Mouse (Mus musculus) ES-Bruce4 (cell line): ENCODE results near the gene Gm28042. TPM values are rescaled to one million over a fixed set of nuclear protein-coding genes. Genes with fewer than 3 reads are reported as not detected.

Experiments
- H3K27ac ChIP-seq: 2 replicates; pipeline ENCODE4 v1.5.1; 2012; ENCODE audit warnings: low read length, inconsistent platforms; ENCODE audit not compliant: insufficient read depth
- H3K27me3 ChIP-seq: 2 replicates; pipeline ENCODE4 v1.6.1; 2012; ENCODE audit warnings: mild to moderate bottlenecking, low read length, inconsistent platforms; ENCODE audit not compliant: control insufficient read depth, poor library complexity, insufficient read depth, severe bottlenecking
- H3K36me3 ChIP-seq: 2 replicates; pipeline ENCODE4 v1.6.1; 2012; ENCODE audit warnings: inconsistent platforms, mild to moderate bottlenecking, low read length, moderate library complexity; ENCODE audit not compliant: control insufficient read depth, poor library complexity, insufficient read depth, severe bottlenecking
- H3K4me1 ChIP-seq: one replicate; pipeline ENCODE4 v1.8.1; 2011; ENCODE audit warnings: low read length; ENCODE audit not compliant: control insufficient read depth, insufficient read depth
- H3K4me3 ChIP-seq: 2 replicates; pipeline ENCODE4 v1.5.1; 2011; ENCODE audit warnings: low read depth, mild to moderate bottlenecking, low read length
- H3K9ac ChIP-seq: 2 replicates; pipeline ENCODE4 v1.6.1; 2012; ENCODE audit warnings: low read depth, mild to moderate bottlenecking, inconsistent platforms; ENCODE audit not compliant: poor library complexity, severe bottlenecking
- H3K9me3 ChIP-seq: replicated peaks from 2 replicates; pipeline ENCODE4 v1.6.1; 2012; ENCODE audit warnings: mild to moderate bottlenecking, low read length, inconsistent platforms; ENCODE audit not compliant: control insufficient read depth, poor library complexity, insufficient read depth, severe bottlenecking
- CTCF ChIP-seq: IDR thresholded peaks from one replicate; pipeline ENCODE4 v1.8.1; 2011; ENCODE audit warnings: low read depth, low read length
- EP300 ChIP-seq: IDR thresholded peaks from 2 replicates; pipeline ENCODE4 v1.6.1; 2011; ENCODE audit warnings: low read depth, low read length; ENCODE audit not compliant: insufficient read depth
- POLR2A ChIP-seq: IDR thresholded peaks from one replicate; pipeline ENCODE4 v1.8.1; 2011; ENCODE audit warnings: low read length; ENCODE audit not compliant: insufficient read depth
- polyA plus RNA-seq: library from polyadenylated mRNA; stranded (reverse); fragments of >200 nt; gene quantifications from 2 replicates; pipeline ENCODE4 v1.2.4, GENCODE M21; 2011; ENCODE audit warnings: low read depth; ENCODE audit not compliant: missing spikeins, insufficient read depth, insufficient read length

The Gm28042 gene
- polyA plus RNA-seq, 1 experiment = 3.5 TPM

DNA sequence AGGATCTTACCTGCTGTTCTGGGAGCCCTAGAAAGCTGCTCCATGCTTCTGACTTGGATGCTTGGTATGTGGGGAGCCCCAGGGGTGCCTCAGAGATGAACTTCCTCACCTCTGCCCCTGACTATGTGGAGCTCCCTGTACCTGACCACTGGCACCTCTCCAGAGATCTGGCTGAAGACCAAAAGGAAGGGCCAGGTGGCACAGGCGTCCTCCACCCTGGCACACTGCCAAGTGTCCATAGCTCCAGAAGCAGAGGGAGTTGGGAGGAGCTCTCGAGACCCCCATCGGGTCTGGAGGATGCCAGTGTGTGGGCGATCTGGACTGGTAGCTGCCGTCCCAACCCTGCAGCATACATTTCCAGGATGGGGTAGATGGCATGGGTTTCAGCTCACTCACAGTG is 6.4 kb downstream of the Gm28042 start:
- H3K9ac ChIP-seq = no peak overlapping the region
- TF ChIP-seq POLR2A (no peak), EP300 (no peak), CTCF (no peak)
- peaks cover 4% of the 10 kb centered on the region; the same call in 1 of the 2 replicates for H3K36me3 ChIP-seq
- no peaks in the 10 kb centered on the region for H3K27me3 ChIP-seq
- no peaks in the 10 kb centered on the region for H3K9me3 ChIP-seq
- H3K27ac ChIP-seq = no peak overlapping the region
- no peaks in the 10 kb centered on the region for H3K4me1 ChIP-seq
- H3K4me3 ChIP-seq = no peak overlapping the region

- Histone ChIP-seq H3K36me3 (no peaks in the 10 kb centered on the region), H3K27me3 (no peaks in the 10 kb centered on the region), H3K4me1 (no peaks in the 10 kb centered on the region), H3K9me3 (no peaks in the 10 kb centered on the region), H3K9ac (no peak overlapping the region), H3K4me3 (no peak overlapping the region), H3K27ac (no peak overlapping the region)
- TF ChIP-seq EP300 (no peak), POLR2A (no peak), CTCF (no peak)
Measured at GRCm38 (mm10) chr2:120037744-120038143, 10.5 kb downstream of the Gm28042 start.

- Histone ChIP-seq H3K27me3 (no peaks in the 10 kb centered on the region), H3K4me1 (peaks cover 3% of the 10 kb centered on the region), H3K9ac (no peak overlapping the region), H3K27ac (no peak overlapping the region), H3K36me3 (no peaks in the 10 kb centered on the region), H3K4me3 (no peak overlapping the region), H3K9me3 (no peaks in the 10 kb centered on the region)
- TF ChIP-seq CTCF (no peak), EP300 (no peak), POLR2A (no peak)
Measured at GRCm38 (mm10) chr2:120040991-120041390, 13.7 kb downstream of the Gm28042 start.

GRCm38 (mm10) chr2:120044101-120044603 is 16.9 kb downstream of the Gm28042 start:
- Histone ChIP-seq H3K4me3 (no peak overlapping the region), H3K36me3 (no peaks in the 10 kb centered on the region), H3K9me3 (no peaks in the 10 kb centered on the region), H3K4me1 (peaks cover 3% of the 10 kb centered on the region), H3K9ac (no peak overlapping the region), H3K27ac (no peak overlapping the region), H3K27me3 (no peaks in the 10 kb centered on the region)
- TF ChIP-seq POLR2A = no peak

- TF ChIP-seq CTCF = no peak
- no peak for TF ChIP-seq POLR2A
- TF ChIP-seq EP300 = no peak
- H3K27ac ChIP-seq = no peak overlapping the region
- no peaks in the 10 kb centered on the region for H3K36me3 ChIP-seq
- peaks cover 3% of the 10 kb centered on the region for H3K4me1 ChIP-seq
- H3K9ac ChIP-seq = no peak overlapping the region
- no peak overlapping the region for H3K4me3 ChIP-seq
- H3K27me3 ChIP-seq = no peaks in the 10 kb centered on the region
- no peaks in the 10 kb centered on the region for H3K9me3 ChIP-seq
Measured at GRCm38 (mm10) chr2:120044676-120045075, 17.4 kb downstream of the Gm28042 start.

DNA sequence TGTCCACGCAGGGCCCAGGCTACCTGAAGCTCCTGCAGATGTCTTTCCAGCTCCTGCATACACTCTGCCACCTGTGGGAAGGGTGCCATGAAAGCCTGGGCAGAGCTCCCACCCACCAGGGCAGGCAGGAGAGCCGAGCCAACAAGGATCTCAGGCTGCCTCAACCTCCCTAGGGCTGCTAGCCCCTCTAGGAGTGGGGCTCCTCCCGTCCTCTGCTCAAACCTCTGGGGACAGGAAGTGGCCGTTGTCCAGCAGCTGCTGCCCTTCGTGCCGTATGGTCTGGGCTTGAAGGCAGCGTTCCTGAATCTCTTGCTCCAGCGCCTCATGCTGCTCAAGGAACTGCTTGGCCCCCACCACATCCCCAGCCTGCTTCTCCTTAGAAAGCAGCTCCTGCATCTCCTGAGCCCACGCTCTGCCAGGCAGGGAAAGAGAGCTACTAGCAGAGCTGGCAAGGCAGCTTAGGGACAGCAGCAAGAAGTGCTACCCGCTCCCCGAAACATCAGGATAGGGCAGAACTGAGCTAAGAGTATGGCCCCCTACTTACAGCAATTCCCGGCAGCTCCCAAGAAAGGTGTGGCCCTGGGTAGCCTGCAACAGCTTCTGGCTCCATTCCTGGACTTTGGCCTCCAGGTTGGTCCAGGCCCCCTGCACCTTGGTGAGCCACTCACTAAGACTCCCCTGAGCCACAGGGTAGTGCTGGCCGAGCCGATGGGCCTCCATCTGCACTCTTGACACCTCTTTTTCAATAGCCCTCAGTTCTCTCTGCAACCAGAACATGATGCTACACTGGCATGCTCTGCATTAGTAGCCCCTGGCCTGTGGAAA is 19.4 kb downstream of the Gm28042 start:
- H3K9ac ChIP-seq = no peak overlapping the region
- H3K36me3 ChIP-seq = no peaks in the 10 kb centered on the region
- no peaks in the 10 kb centered on the region for H3K27me3 ChIP-seq
- TF ChIP-seq POLR2A (no peak), CTCF (no peak), EP300 (no peak)
- H3K4me3 ChIP-seq = no peak overlapping the region
- H3K27ac ChIP-seq = no peak overlapping the region
- peaks cover 3% of the 10 kb centered on the region for H3K4me1 ChIP-seq
- no peaks in the 10 kb centered on the region for H3K9me3 ChIP-seq
